Mouse (Mus musculus) midbrain, embryonic 15.5 days (tissue): ENCODE measurements around the gene Tmem141. TPM values are rescaled to one million over a fixed set of nuclear protein-coding genes. Genes with fewer than 3 reads are reported as not detected.

Source experiments
- ATAC-seq: fragments of 200-750 bp; cut with Nextera tagmentation; replicated peaks from 2 replicates; pipeline ENCODE4 v1.8.0; 2017; ENCODE audit warnings: moderate TSS enrichment
- H3K27ac ChIP-seq: fragments of 300-500 bp; sonication (generic); 2 replicates; pipeline ENCODE4 v1.5.1; 2015; ENCODE audit warnings: mild to moderate bottlenecking, inconsistent platforms
- H3K27me3 ChIP-seq: fragments of 300-500 bp; sonication (generic); replicated peaks from 2 replicates; pipeline ENCODE4 v1.6.1; 2015; ENCODE audit warnings: inconsistent platforms
- H3K36me3 ChIP-seq: fragments of 300-500 bp; sonication (generic); replicated peaks from 2 replicates; pipeline ENCODE4 v1.6.1; 2015; ENCODE audit warnings: inconsistent platforms
- H3K4me1 ChIP-seq: fragments of 300-500 bp; sonication (generic); 2 replicates; pipeline ENCODE4 v1.6.1; 2015; ENCODE audit warnings: inconsistent platforms
- H3K4me2 ChIP-seq: fragments of 300-500 bp; sonication (generic); 2 replicates; pipeline ENCODE4 v1.6.1; 2015; ENCODE audit warnings: inconsistent platforms, mild to moderate bottlenecking, moderate library complexity
- H3K4me3 ChIP-seq: fragments of 300-500 bp; sonication (generic); 2 replicates; pipeline ENCODE4 v1.5.1; 2015; ENCODE audit warnings: mild to moderate bottlenecking, inconsistent platforms
- H3K9ac ChIP-seq: fragments of 300-500 bp; sonication (generic); 2 replicates; pipeline ENCODE4 v1.6.1; 2015; ENCODE audit warnings: mild to moderate bottlenecking, inconsistent platforms
- H3K9me3 ChIP-seq: fragments of 300-500 bp; sonication (generic); 2 replicates; pipeline ENCODE4 v1.6.1; 2016; ENCODE audit warnings: inconsistent platforms
- WGBS: fragments of 180-500 bp; shearing (Covaris S2); methylation state at CpG from one replicate; pipeline ENCODE4 v1.1.7; 2015; ENCODE audit warnings: mixed read lengths; 5-methylcytosine and 5-hydroxymethylcytosine counted together
- polyA plus RNA-seq: library from polyadenylated mRNA; unstranded; fragments of >200 nt; fragmentation: Nextera tagmentation; extraction: Ambion mirVana; gene quantifications from 2 replicates; pipeline ENCODE4 v1.2.1, GENCODE M21; 2015

The Tmem141 gene
- polyA plus RNA-seq, 1 experiment from 2014 or later: 56.4 TPM

GRCm38 (mm10) chr2:25574136-25574535, 47.7 kb downstream of the Tmem141 start:
- Histone ChIP-seq H3K9ac (peak overlapping the region; percentile 45), H3K4me2 (peak overlapping the region; percentile 89), H3K27ac (peak overlapping the region; percentile 89), H3K27me3 (peaks cover 33% of the 10 kb centered on the region), H3K4me3 (peak overlapping the region; percentile 54), H3K9me3 (no peaks in the 10 kb centered on the region), H3K4me1 (peaks cover 47% of the 10 kb centered on the region), H3K36me3 (no peaks in the 10 kb centered on the region; the same call in 1 of the 2 replicates)
- WGBS: 15% methylated on average over 11 of the region's 11 CpGs
- peak; percentile 10 for ATAC-seq

- no peak overlapping the region for H3K9ac ChIP-seq
- WGBS: 94% methylated on average over 2 of the region's 2 CpGs
- no peak for ATAC-seq
- peaks cover 23% of the 10 kb centered on the region for H3K27me3 ChIP-seq
- no peaks in the 10 kb centered on the region for H3K9me3 ChIP-seq
- no peak overlapping the region for H3K4me3 ChIP-seq
- peaks cover 38% of the 10 kb centered on the region for H3K4me1 ChIP-seq
- H3K36me3 ChIP-seq: no peaks in the 10 kb centered on the region; the same call in 1 of the 2 replicates
- no peak overlapping the region for H3K27ac ChIP-seq
- H3K4me2 ChIP-seq: no peak overlapping the region
Measured at GRCm38 (mm10) chr2:25573068-25573467, 48.7 kb downstream of the Tmem141 start.

GRCm38 (mm10) chr2:25571221-25571620, 50.6 kb downstream of the Tmem141 start:
- H3K4me1 ChIP-seq: peaks cover 26% of the 10 kb centered on the region
- ATAC-seq: no peak
- no peaks in the 10 kb centered on the region for H3K9me3 ChIP-seq
- WGBS: 91% methylated on average over 4 of the region's 4 CpGs
- H3K4me2 ChIP-seq: no peak overlapping the region
- no peak overlapping the region for H3K9ac ChIP-seq
- no peaks in the 10 kb centered on the region; the same call in 1 of the 2 replicates for H3K36me3 ChIP-seq
- peaks cover 4% of the 10 kb centered on the region for H3K27me3 ChIP-seq
- H3K4me3 ChIP-seq: no peak overlapping the region
- no peak overlapping the region for H3K27ac ChIP-seq

Other genes with a start within 250 kb of the Tmem141 start
- gene Sapcd2, start 249.7 kb downstream of the Tmem141 start, polyA plus RNA-seq: 11.1 and 14.7 TPM in 2 replicates
- 2.7 and 3.3 TPM in 2 replicates for gene Entpd2, start 226.1 kb downstream of the Tmem141 start, polyA plus RNA-seq
- 498 and 520 TPM in 2 replicates for gene Npdc1, start 222.7 kb downstream of the Tmem141 start, polyA plus RNA-seq
- gene Fut7, start 198.7 kb downstream of the Tmem141 start, polyA plus RNA-seq: 0.17 and 0.41 TPM in 2 replicates
- gene Abca2, start 193.3 kb downstream of the Tmem141 start, polyA plus RNA-seq: 16.4 and 17.6 TPM in 2 replicates
- gene Clic3, start 165.2 kb downstream of the Tmem141 start, polyA plus RNA-seq: 3.3 and 3.9 TPM in 2 replicates
- 119 and 128 TPM in 2 replicates for gene Paxx, start 160.9 kb downstream of the Tmem141 start, polyA plus RNA-seq
- gene Ptgds, start 152.0 kb downstream of the Tmem141 start, polyA plus RNA-seq: 822 and 843 TPM in 2 replicates
- not detected in 2 replicates for gene Lcn12, start 128.1 kb downstream of the Tmem141 start, polyA plus RNA-seq
- gene Fbxw5, start 121.3 kb downstream of the Tmem141 start, polyA plus RNA-seq: 147 and 151 TPM in 2 replicates
- gene C8g, start 120.3 kb downstream of the Tmem141 start, polyA plus RNA-seq: 6.4 and 7.4 TPM in 2 replicates
- 18.9 and 21.2 TPM in 2 replicates for gene Traf2, start 75.1 kb downstream of the Tmem141 start, polyA plus RNA-seq
- gene Edf1, start 64.2 kb downstream of the Tmem141 start, polyA plus RNA-seq: 352 and 378 TPM in 2 replicates
- 4.7 and 4.8 TPM in 2 replicates for gene Mamdc4, start 47.2 kb downstream of the Tmem141 start, polyA plus RNA-seq
- gene Phpt1, start 46.8 kb downstream of the Tmem141 start, polyA plus RNA-seq: 155 and 162 TPM in 2 replicates
- gene Ajm1, start 40.2 kb downstream of the Tmem141 start, polyA plus RNA-seq: 13.8 and 14.1 TPM in 2 replicates
- 71.3 and 75.7 TPM in 2 replicates for gene Rabl6, start 13.5 kb downstream of the Tmem141 start, polyA plus RNA-seq
- gene Ccdc183, start 4.3 kb downstream of the Tmem141 start, polyA plus RNA-seq: 0.18 and 0.28 TPM in 2 replicates
- gene Fcna, start 6.0 kb upstream of the Tmem141 start, polyA plus RNA-seq: 3.5 and 4.6 TPM in 2 replicates
- gene Lcn8, start 31.1 kb upstream of the Tmem141 start, polyA plus RNA-seq: not detected in 2 replicates
- gene Lcn5, start 35.9 kb upstream of the Tmem141 start, polyA plus RNA-seq: not detected in 2 replicates
- not detected in 2 replicates for gene Lcn6, start 54.8 kb upstream of the Tmem141 start, polyA plus RNA-seq
- not detected in 2 replicates for gene Lcn10, start 60.7 kb upstream of the Tmem141 start, polyA plus RNA-seq
- gene Obp2a, start 78.0 kb upstream of the Tmem141 start, polyA plus RNA-seq: not detected in 2 replicates
- gene Bmyc, start 84.7 kb upstream of the Tmem141 start, polyA plus RNA-seq: 139 and 143 TPM in 2 replicates
- gene Obp2b, start 115.0 kb upstream of the Tmem141 start, polyA plus RNA-seq: not detected in 2 replicates
- not detected in 2 replicates for gene Lcn3, start 143.6 kb upstream of the Tmem141 start, polyA plus RNA-seq
- gene Lcn11, start 155.0 kb upstream of the Tmem141 start, polyA plus RNA-seq: not detected in 2 replicates
- gene Gm13539, start 160.3 kb upstream of the Tmem141 start, polyA plus RNA-seq: not detected in 2 replicates
- not detected in 2 replicates for gene Glt6d1, start 193.8 kb upstream of the Tmem141 start, polyA plus RNA-seq
- gene Lcn9, start 201.1 kb upstream of the Tmem141 start, polyA plus RNA-seq: not detected in 2 replicates
- not detected in 2 replicates for gene Sohlh1, start 225.2 kb upstream of the Tmem141 start, polyA plus RNA-seq
- gene Kcnt1, start 241.7 kb upstream of the Tmem141 start, polyA plus RNA-seq: 14.4 and 20.7 TPM in 2 replicates